26 mouse cellular contexts compared by ENCODE assay signal in the genomic region with DNA sequence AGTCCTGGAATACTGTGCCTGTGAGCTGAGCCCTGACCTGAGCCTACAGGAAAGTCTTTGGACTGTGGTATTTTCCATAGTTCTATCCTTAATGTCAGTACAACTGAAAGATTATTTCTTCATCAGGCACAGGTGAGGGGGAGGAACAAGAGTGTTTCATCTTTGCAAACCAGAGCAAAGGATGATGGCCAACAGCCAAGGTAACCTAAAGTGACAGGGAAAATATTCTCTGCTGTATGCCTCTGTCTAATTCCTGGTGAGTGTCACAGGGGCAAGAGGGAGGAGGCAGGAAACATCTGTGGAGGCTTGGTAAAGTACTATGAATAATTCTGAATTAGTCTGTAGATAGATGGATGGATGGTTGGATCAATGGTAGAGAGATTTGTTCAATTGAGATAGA.
DNase-seq lines count a peak whose midpoint lies in the region; ATAC-seq and TF ChIP-seq lines count a peak whose summit lies in the region.
"Had no signal": no experiment of that assay in that cellular context is flagged by ENCODE, and none has a peak within 500 bp of the region (broad histone marks: within the 10 kb centered on the region; RNA-seq: fewer than 3 reads in every experiment).

No protein-coding gene starts in this region.

- no peaks in the 10 kb centered on the region for H3K79me2 ChIP-seq in liver, adult 2 months (ENCODE audit: control insufficient read depth, insufficient read depth, low read length)

- TF ChIP-seq CTCF in liver, adult 2 months (IDR thresholded peaks at IDR 0.05; ENCODE audit: low read depth, low read length) = no peak
- TF ChIP-seq CTCF in liver, postnatal 0 days (IDR thresholded peaks at IDR 0.05; ENCODE audit: low read depth) = no peak

- TF ChIP-seq POLR2A in liver, adult 2 months (IDR thresholded peaks at IDR 0.05; ENCODE audit: extremely low read depth, insufficient read depth, low read length) = no peak

- H3K4me3 ChIP-seq in liver, adult 2 months (ENCODE audit: insufficient read depth, low read depth, low read length) = no peak overlapping the region
- no peak overlapping the region for H3K4me3 ChIP-seq in liver, postnatal 0 days (ENCODE audit: low read depth, low read length)
- H3K4me3 ChIP-seq: embryonic facial prominence, embryonic 13.5 days; embryonic facial prominence, embryonic 15.5 days; erythroblast, embryonic 14.5 days; forebrain, embryonic 13.5 days; forebrain, embryonic 15.5 days had no signal

- no peak overlapping the region for H3K4me2 ChIP-seq in liver, postnatal 0 days (ENCODE audit: low read depth, low read length)
- H3K4me2 ChIP-seq: embryonic facial prominence, embryonic 13.5 days; embryonic facial prominence, embryonic 15.5 days; forebrain, embryonic 13.5 days; forebrain, embryonic 15.5 days had no signal

- H3K36me3 ChIP-seq in liver, adult 2 months (ENCODE audit: control insufficient read depth, insufficient read depth, low read length) = no peaks in the 10 kb centered on the region
- H3K36me3 ChIP-seq in liver, postnatal 0 days (replicated peaks; ENCODE audit: insufficient read depth, low read length) = no peaks in the 10 kb centered on the region
- H3K36me3 ChIP-seq: embryonic facial prominence, embryonic 13.5 days; embryonic facial prominence, embryonic 15.5 days; forebrain, embryonic 15.5 days; G1E had no signal

- H3K9ac ChIP-seq in liver, adult 2 months (ENCODE audit: low read depth, low read length) = no peak overlapping the region
- no peak overlapping the region for H3K9ac ChIP-seq in liver, postnatal 0 days (replicated peaks)
- H3K9ac ChIP-seq: embryonic facial prominence, embryonic 13.5 days; embryonic facial prominence, embryonic 15.5 days; forebrain, embryonic 13.5 days; forebrain, embryonic 15.5 days; forebrain, postnatal 0 days had no signal

- H3K27ac ChIP-seq in liver, adult 2 months (replicated peaks; ENCODE audit: insufficient read depth, low read depth, low read length) = no peak overlapping the region
- no peak overlapping the region for H3K27ac ChIP-seq in liver, postnatal 0 days (ENCODE audit: low read depth)
- H3K27ac ChIP-seq: embryonic facial prominence, embryonic 13.5 days; embryonic facial prominence, embryonic 15.5 days; forebrain, embryonic 13.5 days; forebrain, embryonic 15.5 days had no signal

- intact Hi-C loops in heart, postnatal 36 days (cut with DNase I) = no loop called here

- DNase-seq in heart, adult 11 months = peak; percentile 35
- no peak for DNase-seq in heart, postnatal 36 days
- DNase-seq in liver, adult 2 months (ENCODE audit: extremely low read depth, low read depth, low spot score) = peak; percentile 8
- DNase-seq in liver, postnatal 0 days = no peak
- no peak for DNase-seq in lung, postnatal 25 days (ENCODE audit: low spot score)
- DNase-seq: adrenal gland, adult 8-10 months; adrenal gland, postnatal 14 days; adrenal gland, postnatal 36 days; B cell, adult 2 months; cerebellum, adult 11-12 months; cerebellum, adult 2 months; cerebellum, adult 9-10 months; cerebellum, postnatal 10 days; cerebellum, postnatal 25 days; embryo, embryonic 11 days; forebrain, postnatal 0 days had no signal

- no peaks in the 10 kb centered on the region for H3K4me1 ChIP-seq in liver, adult 2 months (ENCODE audit: control insufficient read depth, insufficient read depth, low read length)
- H3K4me1 ChIP-seq in liver, postnatal 0 days (ENCODE audit: insufficient read depth) = no peaks in the 10 kb centered on the region
- H3K4me1 ChIP-seq: embryonic facial prominence, embryonic 13.5 days; embryonic facial prominence, embryonic 15.5 days; forebrain, embryonic 13.5 days; forebrain, embryonic 15.5 days had no signal

- no peaks in the 10 kb centered on the region for H3K27me3 ChIP-seq in liver, adult 2 months (ENCODE audit: control insufficient read depth, insufficient read depth, low read length)
- H3K27me3 ChIP-seq in liver, postnatal 0 days (ENCODE audit: insufficient read depth, low read length) = no peaks in the 10 kb centered on the region
- H3K27me3 ChIP-seq: CH12.LX; embryonic facial prominence, embryonic 13.5 days; embryonic facial prominence, embryonic 15.5 days; forebrain, embryonic 13.5 days; forebrain, embryonic 15.5 days; Patski had no signal

- no peak for TF ChIP-seq EP300 in liver, postnatal 0 days (IDR thresholded peaks at IDR 0.05; ENCODE audit: low read depth)

- H3K9me3 ChIP-seq in liver, postnatal 0 days (ENCODE audit: low read length) = no peaks in the 10 kb centered on the region
- H3K9me3 ChIP-seq: embryonic facial prominence, embryonic 13.5 days; embryonic facial prominence, embryonic 15.5 days; forebrain, embryonic 13.5 days; forebrain, embryonic 15.5 days had no signal

- ATAC-seq in liver, postnatal 0 days = no peak
- ATAC-seq: activated CD4-positive, CD25-positive, alpha-beta regulatory T cell, adult 4 months; CD4-positive, CD25-positive, alpha-beta regulatory T cell, adult 4 months; forebrain, embryonic 13.5 days; forebrain, embryonic 15.5 days; forebrain, postnatal 0 days; Patski had no signal

Comparison
In these comparisons a context has a peak if more than half of its experiments do, and no peak if none do; other contexts are left out.
1. DNase-seq: peak in heart, adult 11 months (single experiment) and liver, adult 2 months (single experiment); none in heart, postnatal 36 days (0 of 2), liver, postnatal 0 days (single experiment) and lung, postnatal 25 days (single experiment).